ENCODE assay signal across 16 mouse cellular contexts in genomic region chr3:148115576-148115975, GRCm38 (mm10).
"Had no signal": no experiment of that assay in that cellular context is flagged by ENCODE, and none has a peak within 500 bp of the region (broad histone marks: within the 10 kb centered on the region; RNA-seq: fewer than 3 reads in every experiment).

No protein-coding gene starts in this region.

- DNase-seq: heart, postnatal 10 days; heart, postnatal 14 days; heart, postnatal 36 days; heart, postnatal 4 days; kidney, adult 11 months; kidney, adult 18-20 months; kidney, adult 2 months; kidney, adult 8-10 months; kidney, adult 9 months; kidney, postnatal 10 days; kidney, postnatal 14 days; kidney, postnatal 25 days; kidney, postnatal 36 days; kidney, postnatal 4 days; layer of hippocampus, adult 9-11 months; layer of hippocampus, postnatal 36 days had no signal
